Mouse (Mus musculus) kidney, postnatal 10 days (tissue): ENCODE data around the gene Gm49361.

Experiments used
- DNase-seq: peaks from one replicate; pipeline ENCODE4 v3.0.0; 2021; ENCODE audit warnings: mixed read lengths

The Gm49361 gene

DNA sequence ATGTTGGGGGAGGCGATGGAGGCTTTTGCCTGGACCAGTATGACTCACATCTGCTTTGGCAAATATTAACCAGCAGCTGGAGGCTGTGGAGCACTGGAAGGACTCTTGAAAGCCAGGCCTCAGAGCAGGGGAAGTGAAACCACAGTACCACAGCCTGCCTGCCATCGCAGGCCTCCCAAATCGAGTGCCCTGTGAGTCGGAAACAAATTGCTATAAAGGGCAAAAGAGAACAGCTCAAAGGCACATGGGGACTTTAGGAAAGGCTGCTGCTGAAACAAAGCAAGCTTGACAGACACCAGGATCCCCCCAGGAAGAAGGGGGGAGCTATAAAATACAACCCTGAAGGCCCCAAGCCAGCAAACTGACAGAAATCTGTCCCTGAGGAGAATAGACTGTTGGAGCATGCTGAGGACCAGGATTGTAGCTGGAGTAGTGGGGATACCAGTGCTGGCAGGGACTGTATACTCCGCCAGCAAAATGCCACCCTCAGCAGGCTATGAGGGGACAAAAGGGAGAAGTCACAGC lies 15.9 kb downstream of the Gm49361 start:
- peak; percentile 75 for DNase-seq

GRCm38 (mm10) chr14:57729364-57729763 lies 16.5 kb downstream of the Gm49361 start:
- DNase-seq, result no peak

DNA sequence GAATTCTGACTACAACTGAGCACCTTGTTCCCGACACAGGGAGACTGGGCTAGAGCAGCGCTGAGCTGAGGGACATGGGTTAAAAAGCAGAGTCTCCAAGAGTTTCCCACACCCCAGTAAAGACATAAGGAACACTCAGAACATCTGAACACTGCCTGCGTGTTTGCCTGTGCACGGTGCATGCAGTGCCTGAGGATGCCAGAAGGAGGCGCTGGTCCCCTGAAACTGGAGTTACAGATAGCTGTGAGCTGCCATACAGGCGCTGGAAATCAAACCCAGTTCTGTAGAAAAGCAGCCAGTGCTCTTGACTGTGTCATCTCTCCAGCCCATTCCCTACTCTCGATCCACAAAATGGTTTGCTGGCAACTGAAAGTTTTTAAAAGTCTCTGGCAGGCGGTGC lies 19.7 kb downstream of the Gm49361 start:
- DNase-seq, result no peak

DNA sequence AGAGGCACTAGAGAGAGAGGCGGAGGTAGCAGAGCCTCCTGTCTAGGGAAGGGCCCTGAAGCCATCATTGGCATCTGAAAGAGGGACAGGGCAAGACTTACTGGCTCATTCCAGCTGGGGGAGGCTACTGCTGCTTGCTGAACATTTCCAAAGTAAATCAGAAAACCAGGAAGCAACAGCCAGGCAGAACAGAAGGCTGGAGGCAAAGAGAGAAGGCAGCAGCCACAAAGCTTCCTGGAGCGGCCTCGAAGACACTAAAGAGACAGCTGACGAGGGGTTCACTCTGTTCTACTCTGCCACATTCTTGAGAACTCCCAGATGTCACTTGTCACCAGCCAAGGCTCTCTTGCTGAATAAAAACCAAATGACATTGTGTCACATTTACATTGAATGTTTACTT lies 21.4 kb downstream of the Gm49361 start:
- DNase-seq, result peak; percentile 50

GRCm38 (mm10) chr14:57718245-57718644 lies 27.7 kb downstream of the Gm49361 start:
- DNase-seq, result no peak

- no peak for DNase-seq
Observed at GRCm38 (mm10) chr14:57716601-57717245, 29.2 kb downstream of the Gm49361 start.

- no peak for DNase-seq
Observed at GRCm38 (mm10) chr14:57712884-57713283, 33.0 kb downstream of the Gm49361 start.

DNA sequence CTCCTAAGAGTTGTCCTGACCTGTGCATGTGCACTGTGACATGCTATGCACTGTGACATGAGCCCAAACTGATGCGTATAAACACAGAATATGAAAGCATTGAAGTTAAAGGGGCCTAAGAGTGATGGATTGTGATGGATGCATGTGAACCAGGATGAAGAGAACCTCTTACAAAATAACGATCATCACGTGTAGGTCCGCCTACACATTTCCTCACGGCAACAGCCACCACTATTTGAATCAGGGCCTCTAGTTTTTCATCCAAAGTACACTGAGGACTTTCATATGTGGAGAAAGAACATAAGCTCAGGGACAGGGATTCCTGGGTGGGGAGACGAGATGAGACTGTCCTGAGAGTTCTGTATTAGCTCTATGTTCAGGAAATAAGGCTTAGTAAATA lies 34.8 kb downstream of the Gm49361 start:
- no peak for DNase-seq

GRCm38 (mm10) chr14:57709171-57709570 lies 36.7 kb downstream of the Gm49361 start:
- peak; percentile 58 for DNase-seq

DNA sequence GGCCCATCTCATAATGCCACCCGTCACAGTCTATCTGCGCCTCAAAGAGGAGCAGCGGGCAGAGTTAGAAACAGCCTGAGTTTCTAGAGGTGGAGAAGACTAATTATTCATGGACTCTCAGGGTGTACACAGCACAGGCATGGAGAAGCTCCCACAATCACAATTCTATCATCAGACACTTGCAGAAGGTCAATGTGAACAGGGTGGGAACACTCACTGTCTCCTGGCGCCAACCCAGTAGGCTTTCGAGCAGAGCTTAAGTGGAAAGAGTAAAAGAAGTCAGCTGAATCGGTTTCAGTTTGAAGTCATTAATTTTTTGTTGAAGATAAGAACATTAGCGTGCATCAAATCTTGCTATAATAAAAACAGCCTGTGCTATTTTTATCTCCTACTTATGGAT lies 37.3 kb downstream of the Gm49361 start:
- DNase-seq, result peak; percentile 67

- peak; percentile 61 for DNase-seq
Observed at GRCm38 (mm10) chr14:57707100-57707893, 38.6 kb downstream of the Gm49361 start.

DNA sequence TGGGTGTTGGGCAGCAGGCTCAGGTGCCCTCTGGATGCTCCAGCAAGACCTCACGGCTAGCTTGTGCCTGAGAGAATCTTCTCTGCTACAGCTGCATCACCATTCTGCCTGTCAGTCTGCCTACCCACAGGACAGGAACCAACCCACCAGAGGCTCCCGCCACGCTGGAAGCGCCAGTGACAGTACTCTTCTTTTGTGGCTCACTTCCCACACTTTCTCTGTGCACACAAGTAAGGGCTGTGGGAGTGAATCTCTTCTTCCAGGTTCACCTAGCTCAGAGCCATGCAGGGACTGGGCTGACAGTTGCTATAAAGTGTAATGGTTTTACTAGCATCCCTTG lies 39.2 kb downstream of the Gm49361 start:
- no peak for DNase-seq

GRCm38 (mm10) chr14:57705759-57706158 lies 40.1 kb downstream of the Gm49361 start:
- DNase-seq, result no peak

- DNase-seq, result no peak
Observed at GRCm38 (mm10) chr14:57705075-57705474, 40.8 kb downstream of the Gm49361 start.

DNA sequence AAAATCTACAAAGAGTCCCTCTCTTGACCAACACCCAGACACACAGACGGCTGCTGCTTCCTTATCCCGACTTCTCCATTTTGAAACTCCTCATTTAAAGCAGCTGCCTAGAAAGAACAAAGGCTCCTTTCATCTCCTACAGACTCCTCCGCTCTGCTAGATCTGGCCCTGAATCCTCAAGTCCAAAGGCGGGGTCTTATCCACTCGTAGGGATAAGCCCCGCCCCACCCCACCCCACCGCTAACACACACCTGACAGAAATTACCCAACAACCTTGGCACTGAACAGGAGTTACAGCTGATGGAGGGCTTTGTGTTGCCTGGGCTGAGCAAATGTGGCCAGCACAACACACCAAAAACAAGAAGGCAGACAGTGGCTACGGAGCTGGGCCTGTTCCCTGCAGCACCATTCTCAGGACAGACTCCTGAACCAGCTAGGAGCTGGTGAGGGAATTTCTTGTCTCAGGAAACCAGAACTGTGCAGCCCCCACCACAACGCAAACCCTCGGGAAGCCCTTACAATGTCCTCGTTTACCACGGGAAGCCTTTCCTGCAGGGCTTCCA lies 43.9 kb downstream of the Gm49361 start:
- no peak for DNase-seq

DNA sequence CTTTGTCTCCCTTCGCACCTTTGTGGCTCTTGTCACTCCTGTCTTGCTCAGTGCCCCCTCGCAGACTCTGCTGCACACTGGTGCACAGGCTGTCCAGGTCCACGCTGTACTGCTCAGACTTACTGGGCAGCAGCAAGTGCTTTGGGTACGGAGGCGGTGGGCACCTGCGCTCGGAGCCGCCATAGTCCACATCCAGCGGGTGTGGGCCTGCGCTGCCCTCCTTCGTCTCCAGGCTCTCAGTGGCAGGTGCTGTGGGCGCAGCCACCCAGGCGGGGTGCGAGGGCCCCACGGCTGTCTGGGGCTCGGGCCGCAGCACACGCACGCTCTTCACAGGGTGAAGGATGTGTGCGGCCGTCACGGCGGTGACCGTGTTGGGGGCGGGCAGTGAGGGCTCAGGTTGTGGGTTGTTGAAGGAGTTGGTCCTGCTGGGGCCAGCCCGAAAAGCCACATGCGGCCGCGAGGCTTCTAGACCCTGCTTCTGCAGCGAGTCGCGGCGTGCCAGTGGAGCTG lies 46.4 kb downstream of the Gm49361 start:
- DNase-seq, result no peak

- DNase-seq, result no peak
Observed at GRCm38 (mm10) chr14:57699016-57699415, 46.9 kb downstream of the Gm49361 start.

GRCm38 (mm10) chr14:57696066-57696465 lies 49.8 kb downstream of the Gm49361 start:
- no peak for DNase-seq

GRCm38 (mm10) chr14:57695550-57695949 lies 50.4 kb downstream of the Gm49361 start:
- DNase-seq, result no peak

- no peak for DNase-seq
Observed at GRCm38 (mm10) chr14:57694246-57694645, 51.7 kb downstream of the Gm49361 start.

- no peak for DNase-seq
Observed at GRCm38 (mm10) chr14:57692517-57693130, 53.3 kb downstream of the Gm49361 start.

DNA sequence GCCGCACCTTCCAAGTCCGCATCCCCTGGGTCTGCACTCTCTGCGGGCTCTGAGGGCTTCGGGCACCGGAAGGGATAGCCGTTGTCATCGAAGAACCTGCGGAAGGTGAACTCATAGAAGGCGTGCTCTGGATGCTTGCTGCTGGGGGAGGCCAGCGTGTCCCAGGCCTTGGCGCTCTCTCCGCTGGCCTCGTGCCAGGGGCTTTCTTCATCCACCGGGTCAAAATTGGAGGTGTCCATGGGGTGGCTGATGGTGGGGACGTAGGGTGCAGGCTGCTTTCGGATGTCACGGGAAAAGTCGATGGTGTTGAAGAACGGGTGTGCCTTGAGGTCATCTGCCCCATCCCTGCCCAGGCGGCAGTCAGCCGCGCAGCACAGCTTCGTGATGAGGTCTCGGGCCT lies 54.6 kb downstream of the Gm49361 start:
- no peak for DNase-seq

DNA sequence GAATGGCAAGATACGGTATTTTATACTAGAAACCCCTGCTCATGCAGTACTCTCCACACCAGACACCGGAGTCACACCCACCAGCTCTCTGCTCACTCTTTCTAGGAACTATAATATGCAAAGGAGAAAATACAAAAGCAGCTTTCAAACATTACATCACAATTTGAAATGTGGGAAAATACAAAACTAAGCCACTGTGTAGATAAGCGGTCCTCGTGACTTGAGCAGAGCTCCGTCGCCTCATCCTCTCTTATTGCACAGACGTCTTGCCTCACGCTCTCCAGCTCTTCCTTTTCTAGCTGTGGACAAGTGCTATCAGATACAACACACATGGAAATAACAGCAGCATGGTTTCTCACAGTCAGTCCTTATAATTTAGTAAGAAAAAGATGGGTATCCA lies 55.2 kb downstream of the Gm49361 start:
- DNase-seq, result no peak
